Comparison of ENCODE assay signal across 20 mouse cellular contexts in genomic region chr3:115949220-115949920, GRCm38 (mm10). TPM values are rescaled to one million over a fixed set of nuclear protein-coding genes. Genes with fewer than 3 reads are reported as not detected.
DNase-seq lines count a peak whose midpoint lies in the region; ATAC-seq and TF ChIP-seq lines count a peak whose summit lies in the region.
"Had no signal": no experiment of that assay in that cellular context is flagged by ENCODE, and none has a peak within 500 bp of the region (broad histone marks: within the 10 kb centered on the region; RNA-seq: fewer than 3 reads in every experiment).

No protein-coding gene starts in this region.

- H3K9me3 ChIP-seq in midbrain, embryonic 11.5 days (ENCODE audit: control insufficient read depth, low read length), result no peaks in the 10 kb centered on the region
- H3K9me3 ChIP-seq in midbrain, embryonic 10.5 days (replicated peaks), result no peaks in the 10 kb centered on the region
- no peaks in the 10 kb centered on the region for H3K9me3 ChIP-seq in forebrain, postnatal 0 days (ENCODE audit: low read length)
- H3K9me3 ChIP-seq in midbrain, embryonic 13.5 days, result no peaks in the 10 kb centered on the region
- H3K9me3 ChIP-seq in neural tube, embryonic 14.5 days (ENCODE audit: control insufficient read depth, low read length), result no peaks in the 10 kb centered on the region
- no peaks in the 10 kb centered on the region for H3K9me3 ChIP-seq in heart, embryonic 12.5 days (replicated peaks)
- H3K9me3 ChIP-seq: embryonic facial prominence, embryonic 13.5 days; G1E; limb, embryonic 13.5 days; lung, embryonic 15.5 days had no signal

- no peak overlapping the region for H3K4me3 ChIP-seq in midbrain, embryonic 11.5 days (ENCODE audit: low read depth, low read length)
- no peak overlapping the region for H3K4me3 ChIP-seq in midbrain, embryonic 10.5 days
- no peak overlapping the region for H3K4me3 ChIP-seq in forebrain, postnatal 0 days (ENCODE audit: low read depth, low read length)
- H3K4me3 ChIP-seq in midbrain, embryonic 13.5 days (replicated peaks), result no peak overlapping the region
- no peak overlapping the region for H3K4me3 ChIP-seq in neural tube, embryonic 14.5 days (ENCODE audit: low read depth, low read length)
- H3K4me3 ChIP-seq in heart, embryonic 12.5 days, result no peak overlapping the region
- H3K4me3 ChIP-seq: embryonic facial prominence, embryonic 13.5 days; limb, embryonic 13.5 days; lung, embryonic 15.5 days had no signal

- WGBS in midbrain, embryonic 11.5 days, result 92% methylated on average over 3 of the region's 3 CpGs
- WGBS in midbrain, embryonic 10.5 days, result 87% methylated on average over 3 of the region's 3 CpGs
- WGBS in forebrain, postnatal 0 days, result 41% methylated on average over 3 of the region's 3 CpGs
- WGBS in midbrain, embryonic 13.5 days, result 63% methylated on average over 3 of the region's 3 CpGs
- WGBS in neural tube, embryonic 14.5 days, result 38% methylated on average over 3 of the region's 3 CpGs
- WGBS in heart, embryonic 12.5 days, result 82% methylated on average over 3 of the region's 3 CpGs

- peak; percentile 37 for DNase-seq in midbrain, embryonic 11.5 days (ENCODE audit: low spot score, missing footprints)
- no peak for DNase-seq in midbrain, embryonic 10.5 days (ENCODE audit: low spot score)
- DNase-seq in forebrain, postnatal 0 days, result peak; percentile 21
- DNase-seq in adrenal gland, postnatal 25 days, result no peak
- DNase-seq in left cerebral cortex, adult 11 months (ENCODE audit: low spot score), result no peak
- DNase-seq: cerebellum, adult 8-10 months; kidney, adult 9 months; kidney, postnatal 4 days; lung, postnatal 4 days; thymus, postnatal 25 days had no signal

- H3K27me3 ChIP-seq in midbrain, embryonic 11.5 days (ENCODE audit: control insufficient read depth, insufficient read depth, low read length), result no peaks in the 10 kb centered on the region
- H3K27me3 ChIP-seq in midbrain, embryonic 10.5 days (ENCODE audit: low read depth, poor library complexity, severe bottlenecking), result no peaks in the 10 kb centered on the region
- H3K27me3 ChIP-seq in forebrain, postnatal 0 days (ENCODE audit: insufficient read depth, low read length), result no peaks in the 10 kb centered on the region
- H3K27me3 ChIP-seq in midbrain, embryonic 13.5 days, result no peaks in the 10 kb centered on the region
- H3K27me3 ChIP-seq in neural tube, embryonic 14.5 days (ENCODE audit: control insufficient read depth, insufficient read depth, low read length), result no peaks in the 10 kb centered on the region
- H3K27me3 ChIP-seq in heart, embryonic 12.5 days (replicated peaks), result no peaks in the 10 kb centered on the region
- H3K27me3 ChIP-seq: embryonic facial prominence, embryonic 13.5 days; limb, embryonic 13.5 days; lung, embryonic 15.5 days had no signal

- no peak overlapping the region for H3K27ac ChIP-seq in midbrain, embryonic 11.5 days (ENCODE audit: low read depth, low read length)
- H3K27ac ChIP-seq in midbrain, embryonic 10.5 days (replicated peaks), result no peak overlapping the region
- no peak overlapping the region for H3K27ac ChIP-seq in forebrain, postnatal 0 days (ENCODE audit: low read depth, low read length)
- H3K27ac ChIP-seq in midbrain, embryonic 13.5 days, result peak overlapping the region; percentile 30
- no peak overlapping the region for H3K27ac ChIP-seq in neural tube, embryonic 14.5 days (ENCODE audit: low read depth, low read length)
- H3K27ac ChIP-seq in heart, embryonic 12.5 days (ENCODE audit: poor library complexity, severe bottlenecking), result no peak overlapping the region
- H3K27ac ChIP-seq: embryonic facial prominence, embryonic 13.5 days; limb, embryonic 13.5 days; liver, embryonic 14.5 days; lung, embryonic 15.5 days had no signal

- H3K4me2 ChIP-seq in midbrain, embryonic 11.5 days, result no peak overlapping the region
- no peak overlapping the region for H3K4me2 ChIP-seq in forebrain, postnatal 0 days (ENCODE audit: low read depth)
- H3K4me2 ChIP-seq in midbrain, embryonic 13.5 days (replicated peaks), result no peak overlapping the region
- H3K4me2 ChIP-seq in neural tube, embryonic 14.5 days (ENCODE audit: low read depth, low read length), result no peak overlapping the region
- H3K4me2 ChIP-seq in heart, embryonic 12.5 days, result no peak overlapping the region
- H3K4me2 ChIP-seq: embryonic facial prominence, embryonic 13.5 days; heart, embryonic 11.5 days; limb, embryonic 13.5 days; lung, embryonic 15.5 days had no signal

- no peaks in the 10 kb centered on the region; the same call in 1 of the 2 replicates for H3K4me1 ChIP-seq in midbrain, embryonic 11.5 days (ENCODE audit: control insufficient read depth, insufficient read depth, low read length)
- H3K4me1 ChIP-seq in midbrain, embryonic 10.5 days, result peaks cover 10% of the 10 kb centered on the region; the same call in 1 of the 2 replicates
- H3K4me1 ChIP-seq in forebrain, postnatal 0 days (ENCODE audit: insufficient read depth), result no peaks in the 10 kb centered on the region
- peaks cover 11% of the 10 kb centered on the region; the same call in 1 of the 2 replicates for H3K4me1 ChIP-seq in midbrain, embryonic 13.5 days (replicated peaks)
- H3K4me1 ChIP-seq in neural tube, embryonic 14.5 days (ENCODE audit: control insufficient read depth, insufficient read depth, low read length), result no peaks in the 10 kb centered on the region
- no peaks in the 10 kb centered on the region; the same call in 1 of the 2 replicates for H3K4me1 ChIP-seq in heart, embryonic 12.5 days (replicated peaks)
- H3K4me1 ChIP-seq: embryonic facial prominence, embryonic 13.5 days; limb, embryonic 13.5 days; lung, embryonic 15.5 days had no signal

- H3K36me3 ChIP-seq in midbrain, embryonic 11.5 days (ENCODE audit: control insufficient read depth, insufficient read depth, low read length), result peaks cover 5% of the 10 kb centered on the region; the same call in 1 of the 2 replicates
- H3K36me3 ChIP-seq in midbrain, embryonic 10.5 days, result peaks cover 73% of the 10 kb centered on the region
- H3K36me3 ChIP-seq in forebrain, postnatal 0 days (ENCODE audit: insufficient read depth), result peaks cover 35% of the 10 kb centered on the region
- peaks cover 39% of the 10 kb centered on the region for H3K36me3 ChIP-seq in midbrain, embryonic 13.5 days
- 0 out of 2 replicates have a peak, but pooled peaks cover 14% of the 10 kb centered on the region for H3K36me3 ChIP-seq in neural tube, embryonic 14.5 days (ENCODE audit: control insufficient read depth, insufficient read depth, low read length)
- peaks cover 41% of the 10 kb centered on the region for H3K36me3 ChIP-seq in heart, embryonic 12.5 days

- TF ChIP-seq CTCF in forebrain, postnatal 0 days (IDR thresholded peaks at IDR 0.05; ENCODE audit: low read depth), result no peak

- H3K9ac ChIP-seq in midbrain, embryonic 11.5 days (ENCODE audit: low read length), result no peak overlapping the region
- H3K9ac ChIP-seq in forebrain, postnatal 0 days, result no peak overlapping the region
- no peak overlapping the region for H3K9ac ChIP-seq in midbrain, embryonic 13.5 days (replicated peaks)
- no peak overlapping the region for H3K9ac ChIP-seq in neural tube, embryonic 14.5 days (replicated peaks; ENCODE audit: low read depth, low read length)
- no peak overlapping the region for H3K9ac ChIP-seq in heart, embryonic 12.5 days
- H3K9ac ChIP-seq: embryonic facial prominence, embryonic 13.5 days; limb, embryonic 13.5 days; liver, embryonic 14.5 days; lung, embryonic 15.5 days had no signal

- ATAC-seq in midbrain, embryonic 11.5 days (ENCODE audit: low FRiP score), result no peak
- ATAC-seq in forebrain, postnatal 0 days, result peak; percentile 43; the same call in 1 of the 2 replicates
- ATAC-seq in midbrain, embryonic 13.5 days, result peak; percentile 66
- peak; percentile 83 for ATAC-seq in neural tube, embryonic 14.5 days (ENCODE audit: low read depth)
- no peak for ATAC-seq in heart, embryonic 12.5 days (ENCODE audit: insufficient number of reproducible peaks, low FRiP score)
- ATAC-seq: inflammation-experienced regulatory T-cells, adult 6 months had no signal

RNA-seq across cellular contexts. Expression of gene Slc30a7, which starts 57.8 kb away (rescaled TPM):
- polyA plus RNA-seq in midbrain, embryonic 11.5 days (2014; fragmentation: Nextera tagmentation; extraction: Ambion mirVana), result 25.4 and 29.3 TPM in 2 replicates
- polyA plus RNA-seq in midbrain, embryonic 10.5 days (2016; fragmentation: Nextera tagmentation; extraction: Ambion mirVana), result 21.0 and 22.6 TPM in 2 replicates
- total RNA-seq in forebrain, postnatal 0 days (2014; rRNA removed), result 21.1 and 39.1 TPM in 2 replicates
- 7.2 and 10.7 TPM in 2 replicates for polyA plus RNA-seq in forebrain, postnatal 0 days (2015; fragmentation: Nextera tagmentation; extraction: Ambion mirVana)
- 17.0 and 17.6 TPM in 2 replicates for polyA plus RNA-seq in midbrain, embryonic 13.5 days (2015; fragmentation: Nextera tagmentation; extraction: Ambion mirVana)
- polyA plus RNA-seq in neural tube, embryonic 14.5 days (2014; fragmentation: Nextera tagmentation; extraction: Ambion mirVana), result 19.2 and 20.5 TPM in 2 replicates
- 26.2 and 42.6 TPM in 2 replicates for total RNA-seq in adrenal gland, postnatal 25 days (2021)
- 19.9 and 21.3 TPM in 2 replicates for polyA plus RNA-seq in heart, embryonic 12.5 days (2016; fragmentation: Nextera tagmentation; extraction: Ambion mirVana)

RNA-seq across cellular contexts. Expression of gene Extl2, which starts 57.9 kb away (rescaled TPM):
- polyA plus RNA-seq in midbrain, embryonic 11.5 days (2014; fragmentation: Nextera tagmentation; extraction: Ambion mirVana), result 27.3 and 28.1 TPM in 2 replicates
- polyA plus RNA-seq in midbrain, embryonic 10.5 days (2016; fragmentation: Nextera tagmentation; extraction: Ambion mirVana), result 23.5 and 24.3 TPM in 2 replicates
- total RNA-seq in forebrain, postnatal 0 days (2014; rRNA removed), result 38.3 and 40.3 TPM in 2 replicates
- 28.7 and 33.5 TPM in 2 replicates for polyA plus RNA-seq in forebrain, postnatal 0 days (2015; fragmentation: Nextera tagmentation; extraction: Ambion mirVana)
- 22.8 and 23.9 TPM in 2 replicates for polyA plus RNA-seq in midbrain, embryonic 13.5 days (2015; fragmentation: Nextera tagmentation; extraction: Ambion mirVana)
- polyA plus RNA-seq in neural tube, embryonic 14.5 days (2014; fragmentation: Nextera tagmentation; extraction: Ambion mirVana), result 45.8 and 49.3 TPM in 2 replicates
- 25.1 and 26.4 TPM in 2 replicates for total RNA-seq in adrenal gland, postnatal 25 days (2021)
- 25.4 and 26.5 TPM in 2 replicates for polyA plus RNA-seq in heart, embryonic 12.5 days (2016; fragmentation: Nextera tagmentation; extraction: Ambion mirVana)

Comparison
In these comparisons a context has a peak if more than half of its experiments do, and no peak if none do; other contexts are left out.
1. ATAC-seq: peak in forebrain, postnatal 0 days (single experiment), midbrain, embryonic 13.5 days (single experiment) and neural tube, embryonic 14.5 days (single experiment); none in midbrain, embryonic 11.5 days (single experiment) and heart, embryonic 12.5 days (single experiment).
2. DNase-seq: peak in midbrain, embryonic 11.5 days (single experiment) and forebrain, postnatal 0 days (single experiment); none in midbrain, embryonic 10.5 days (single experiment), adrenal gland, postnatal 25 days (single experiment) and left cerebral cortex, adult 11 months (single experiment).